Mouse (Mus musculus) liver, adult 2 months (tissue): ENCODE data around the gene Tbx10. TPM values are rescaled to one million over a fixed set of nuclear protein-coding genes. Genes with fewer than 3 reads are reported as not detected.

Experiments
- DNase-seq: peaks from one replicate; pipeline ENCODE4 v3.0.0-alpha.2; 2011; ENCODE audit warnings: low read depth, low spot score; ENCODE audit errors: extremely low read depth
- H3K27ac ChIP-seq: fragments of 200-500 bp; replicated peaks from 2 replicates; pipeline ENCODE4 v1.5.1; 2012; ENCODE audit warnings: low read depth, mild to moderate bottlenecking, control low read depth, inconsistent platforms, low read length; ENCODE audit not compliant: insufficient read depth
- H3K27me3 ChIP-seq: fragments of 200-500 bp; 2 replicates; pipeline ENCODE4 v1.6.1; 2012; ENCODE audit warnings: mild to moderate bottlenecking, moderate library complexity, low read length, inconsistent platforms; ENCODE audit not compliant: control insufficient read depth, insufficient read depth
- H3K36me3 ChIP-seq: fragments of 200-500 bp; 2 replicates; pipeline ENCODE4 v1.6.1; 2012; ENCODE audit warnings: low read length, inconsistent platforms; ENCODE audit not compliant: control insufficient read depth, insufficient read depth
- H3K4me1 ChIP-seq: fragments of 200-500 bp; 2 replicates; pipeline ENCODE4 v1.6.1; 2011; ENCODE audit warnings: low read length; ENCODE audit not compliant: control insufficient read depth, insufficient read depth
- H3K4me3 ChIP-seq: fragments of 200-500 bp; 2 replicates; pipeline ENCODE4 v1.5.1; 2011; ENCODE audit warnings: low read depth, mild to moderate bottlenecking, control low read depth, low read length, moderate library complexity; ENCODE audit not compliant: insufficient read depth
- H3K79me2 ChIP-seq: fragments of 200-500 bp; 2 replicates; pipeline ENCODE4 v1.6.1; 2012; ENCODE audit warnings: inconsistent platforms, mild to moderate bottlenecking, low read length, moderate library complexity; ENCODE audit not compliant: control insufficient read depth, insufficient read depth
- H3K9ac ChIP-seq: fragments of 200-500 bp; 2 replicates; pipeline ENCODE4 v1.6.1; 2012; ENCODE audit warnings: low read depth, mild to moderate bottlenecking, control low read depth, inconsistent platforms, low read length
- CTCF ChIP-seq: fragments of 200-500 bp; IDR thresholded peaks from 2 replicates; pipeline ENCODE4 v1.5.1; 2011; ENCODE audit warnings: low read depth, low read length, control low read depth
- POLR2A ChIP-seq: fragments of 200-500 bp; IDR thresholded peaks from 2 replicates; pipeline ENCODE4 v1.6.1; 2011; ENCODE audit warnings: low read length, control low read depth; ENCODE audit not compliant: insufficient read depth; ENCODE audit errors: extremely low read depth
- WGBS: fragments of 180-500 bp; shearing (Covaris S2); methylation state at CpG from one replicate; pipeline ENCODE4 v1.1.7; 2018; 5-methylcytosine and 5-hydroxymethylcytosine counted together
- polyA plus RNA-seq: library from polyadenylated mRNA; depleted of rRNA; stranded (reverse); fragments of >200 nt; gene quantifications from 2 replicates; pipeline ENCODE4 v1.2.3, GENCODE M21; 2012
- total RNA-seq: library from RNA; depleted of rRNA; stranded (reverse); fragments of >200 nt; gene quantifications from 2 replicates; pipeline ENCODE4 v1.2.3, GENCODE M21; 2014

Gene Tbx10
- total and polyA plus RNA-seq, 2 experiments = not detected

GRCm38 (mm10) chr19:3996747-3997146 lies 4.2 kb downstream of the Tbx10 start:
- 30% methylated on average over 8 of the region's 8 CpGs for WGBS
- no peak for TF ChIP-seq CTCF
- TF ChIP-seq POLR2A = no peak
- Histone ChIP-seq H3K27ac (no peak overlapping the region), H3K27me3 (no peaks in the 10 kb centered on the region), H3K36me3 (no peaks in the 10 kb centered on the region), H3K9ac (no peak overlapping the region), H3K4me1 (peaks cover 13% of the 10 kb centered on the region), H3K4me3 (no peak overlapping the region), H3K79me2 (no peaks in the 10 kb centered on the region)
- DNase-seq = peak; percentile 68

- H3K27ac ChIP-seq = no peak overlapping the region
- peaks cover 13% of the 10 kb centered on the region for H3K4me1 ChIP-seq
- no peak overlapping the region for H3K9ac ChIP-seq
- DNase-seq = no peak
- H3K79me2 ChIP-seq = no peaks in the 10 kb centered on the region
- TF ChIP-seq CTCF = no peak
- no peak for TF ChIP-seq POLR2A
- no peak overlapping the region for H3K4me3 ChIP-seq
- H3K36me3 ChIP-seq = no peaks in the 10 kb centered on the region
- no peaks in the 10 kb centered on the region for H3K27me3 ChIP-seq
- WGBS = 77% methylated on average over 8 of the region's 8 CpGs
These were observed 4.7 kb downstream of the Tbx10 start for GRCm38 (mm10) chr19:3997231-3997630.

- 86% methylated on average over 8 of the region's 8 CpGs for WGBS
- no peaks in the 10 kb centered on the region for H3K36me3 ChIP-seq
- no peak overlapping the region for H3K9ac ChIP-seq
- H3K4me1 ChIP-seq = peaks cover 13% of the 10 kb centered on the region
- H3K4me3 ChIP-seq = no peak overlapping the region
- no peaks in the 10 kb centered on the region for H3K27me3 ChIP-seq
- no peak overlapping the region for H3K27ac ChIP-seq
- no peak for DNase-seq
- TF ChIP-seq POLR2A (no peak), CTCF (no peak)
- H3K79me2 ChIP-seq = no peaks in the 10 kb centered on the region
These were observed 5.8 kb downstream of the Tbx10 start for GRCm38 (mm10) chr19:3998335-3998734.

- peaks cover 13% of the 10 kb centered on the region for H3K4me1 ChIP-seq
- DNase-seq = no peak
- H3K27me3 ChIP-seq = no peaks in the 10 kb centered on the region
- no peak for TF ChIP-seq CTCF
- no peak for TF ChIP-seq POLR2A
- H3K36me3 ChIP-seq = no peaks in the 10 kb centered on the region
- H3K9ac ChIP-seq = no peak overlapping the region
- H3K27ac ChIP-seq = no peak overlapping the region
- 89% methylated on average over 9 of the region's 9 CpGs for WGBS
- H3K4me3 ChIP-seq = no peak overlapping the region
- no peaks in the 10 kb centered on the region for H3K79me2 ChIP-seq
These were observed 6.7 kb downstream of the Tbx10 start for GRCm38 (mm10) chr19:3999121-3999730.

- peak within 1 kb of the TSS; percentile 82 for H3K4me3 ChIP-seq
- under 1% methylated on average over 64 of the region's 64 CpGs for WGBS
These were observed 7.8 kb downstream of the Tbx10 start, which contains the start of the genes Nudt8 and Gm49405 for GRCm38 (mm10) chr19:4000119-4000900. TSS of gene Nudt8 (plus strand) at chr19:4000580. TSS of gene Gm49405 (plus strand) at chr19:4000626.

GRCm38 (mm10) chr19:4000949-4001525 lies 8.5 kb downstream of the Tbx10 start:
- WGBS = 24% methylated on average over 17 of the region's 17 CpGs
- DNase-seq = no peak
- H3K9ac ChIP-seq = peak overlapping the region; percentile 91

More at GRCm38 (mm10) chr19:4000119-4000900, 7.8 kb downstream of the Tbx10 start, which contains the start of the genes Nudt8 and Gm49405:
- peak; percentile 95 for DNase-seq
- Histone ChIP-seq H3K27ac (peak within 1 kb of the TSS; percentile 85), H3K79me2 (no peaks in the 10 kb centered on the region), H3K27me3 (no peaks in the 10 kb centered on the region), H3K36me3 (no peaks in the 10 kb centered on the region), H3K4me1 (peaks cover 13% of the 10 kb centered on the region), H3K9ac (peak within 1 kb of the TSS; percentile 91)
- TF ChIP-seq CTCF = peak; percentile 83
- TF ChIP-seq POLR2A = peak; percentile 89

More at GRCm38 (mm10) chr19:4000949-4001525, 8.5 kb downstream of the Tbx10 start:
- Histone ChIP-seq H3K36me3 (no peaks in the 10 kb centered on the region), H3K4me3 (peak overlapping the region; percentile 82), H3K27ac (peak overlapping the region; percentile 85), H3K27me3 (no peaks in the 10 kb centered on the region), H3K79me2 (no peaks in the 10 kb centered on the region), H3K4me1 (peaks cover 13% of the 10 kb centered on the region)
- TF ChIP-seq CTCF = no peak
- no peak for TF ChIP-seq POLR2A
